Mouse (Mus musculus) right cerebral cortex, postnatal 25 days (tissue): ENCODE results near the gene Lhx3.

Experiments
- DNase-seq: peaks from one replicate; pipeline ENCODE4 v3.0.0; 2022

Gene Lhx3

GRCm38 (mm10) chr2:26208126-26208789 lies at the start of gene Lhx3:
TSS of gene Lhx3 (minus strand) at chr2:26208289.
- no peak for DNase-seq

DNA sequence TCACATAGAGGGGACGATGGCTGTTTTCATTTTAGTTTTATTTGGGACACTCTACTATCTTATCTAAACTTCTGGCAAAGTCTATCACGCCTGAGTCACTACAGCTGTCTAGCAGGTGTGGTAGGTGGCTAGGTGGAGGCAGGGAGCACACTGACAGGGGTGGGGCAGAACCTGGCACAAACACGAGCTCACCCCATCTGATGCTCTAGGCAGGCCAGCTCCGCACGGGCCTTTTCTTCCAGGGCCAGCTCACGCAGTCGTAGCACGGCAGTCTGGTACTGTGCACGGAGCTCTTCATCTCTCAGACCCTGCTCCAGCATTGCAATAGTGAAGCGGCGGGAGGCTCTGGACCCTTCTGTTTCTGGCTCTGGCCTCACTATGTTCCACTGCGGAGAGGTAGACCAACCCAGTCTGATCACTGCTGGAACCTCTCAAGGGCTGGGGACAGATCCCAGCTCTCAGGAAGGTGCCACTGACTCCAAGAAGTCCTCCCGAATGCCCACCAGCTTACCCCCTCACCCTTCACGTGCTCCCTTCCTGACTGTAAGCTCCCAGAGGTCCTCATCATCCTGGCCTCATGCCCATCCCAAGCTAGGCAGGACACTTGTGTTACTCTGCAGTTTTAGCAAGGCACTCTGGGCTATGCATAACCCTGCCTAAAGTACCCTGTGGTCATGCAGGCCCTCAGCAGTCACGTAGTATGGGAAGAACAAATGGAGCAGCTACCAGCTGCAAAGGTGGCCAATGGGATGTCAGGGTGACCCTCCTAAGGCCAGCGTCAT lies 49.4 kb upstream of the Lhx3 start:
- no peak for DNase-seq

GRCm38 (mm10) chr2:26254816-26255215 lies 46.7 kb upstream of the Lhx3 start:
- no peak for DNase-seq

DNA sequence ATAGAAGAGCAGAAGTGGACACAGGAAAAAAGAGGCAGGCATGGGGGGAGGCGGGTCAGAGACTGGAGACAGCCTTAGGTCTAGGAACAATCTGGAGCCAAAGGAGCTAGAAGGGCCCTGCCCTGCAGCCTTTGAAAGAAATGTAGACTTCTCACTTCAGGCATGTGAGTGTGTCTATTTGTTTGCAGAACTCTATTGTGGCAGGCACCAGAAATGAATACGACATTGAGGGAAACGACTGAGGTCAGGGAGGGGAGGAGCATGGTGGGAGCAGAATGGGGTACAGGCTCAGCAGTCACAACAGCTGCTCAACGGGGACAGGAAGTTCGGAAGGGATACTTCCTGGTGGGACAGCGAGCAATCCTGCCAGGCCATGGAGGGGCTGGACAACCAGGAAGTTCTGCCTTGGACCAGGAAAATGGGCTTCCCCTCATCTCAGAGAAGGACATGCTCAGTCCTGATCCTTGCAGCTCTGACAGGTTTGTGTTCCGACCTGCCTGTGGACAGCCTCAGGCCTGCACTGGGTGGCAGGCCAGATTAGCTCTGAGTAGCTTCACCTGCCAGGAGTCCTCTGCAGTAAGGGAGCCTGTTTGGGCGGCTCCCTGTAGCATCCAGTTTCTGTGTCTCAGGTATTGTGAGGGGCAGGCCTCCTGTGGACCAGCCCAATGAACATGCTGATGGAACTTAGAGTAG lies 44.6 kb upstream of the Lhx3 start:
- no peak for DNase-seq

DNA sequence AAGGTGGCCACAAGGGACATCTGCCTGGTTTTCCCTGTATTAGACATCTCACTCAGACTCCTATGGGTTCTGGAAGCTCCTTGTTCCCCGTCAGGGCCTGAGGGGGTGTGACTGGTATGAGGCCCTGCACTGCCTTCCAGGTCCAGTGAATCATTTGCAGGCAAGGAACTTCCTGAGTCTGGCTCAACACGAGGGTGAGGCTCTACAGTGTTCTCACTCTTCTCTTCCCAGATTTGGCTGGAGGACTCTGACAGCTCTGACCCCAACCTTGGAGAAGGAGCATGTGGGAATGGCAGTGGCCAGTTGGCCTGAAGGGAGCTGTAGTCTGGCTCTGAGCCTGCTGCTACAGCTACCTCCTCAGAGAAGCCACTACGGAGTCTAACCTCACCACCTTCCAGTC lies 39.4 kb upstream of the Lhx3 start:
- no peak for DNase-seq

DNA sequence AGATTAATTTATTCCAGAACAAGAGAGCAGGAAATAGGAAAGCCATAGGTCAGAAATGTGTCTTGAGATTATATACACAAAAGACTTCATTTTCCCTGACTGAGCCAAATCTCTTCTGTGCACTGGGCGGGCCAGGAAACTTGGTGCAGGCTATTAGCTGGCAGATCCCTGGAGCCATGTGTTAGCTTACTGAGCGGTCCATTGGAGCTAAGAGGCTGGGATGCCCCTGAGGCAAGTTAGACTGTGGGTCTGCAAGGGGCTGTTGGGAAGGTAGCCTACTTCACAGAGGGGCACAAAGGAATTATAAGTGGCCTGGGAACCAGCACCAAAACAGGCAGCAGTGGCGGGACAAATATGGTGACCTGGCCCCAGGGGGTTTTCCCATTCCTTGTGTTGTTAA lies 32.8 kb upstream of the Lhx3 start:
- no peak for DNase-seq

DNA sequence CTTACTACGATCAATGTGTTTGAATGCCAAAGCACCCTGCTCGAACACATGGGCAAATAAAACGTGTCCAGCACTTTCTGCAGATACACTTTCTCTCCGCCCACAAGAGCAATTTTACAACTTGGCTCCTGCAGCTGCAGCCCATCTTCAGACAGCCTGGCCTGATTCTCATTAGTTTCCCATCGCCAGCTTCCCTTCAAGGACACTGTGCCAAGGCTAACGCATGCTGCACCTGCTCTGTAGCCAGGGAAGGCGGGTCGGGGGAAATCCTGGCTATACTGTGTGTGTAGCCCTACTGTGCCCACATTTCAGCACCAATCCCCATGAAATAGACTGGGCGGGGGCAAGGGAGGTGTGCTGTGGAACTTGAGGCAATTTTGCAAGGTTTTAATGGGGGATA lies 32.2 kb upstream of the Lhx3 start:
- DNase-seq: no peak

DNA sequence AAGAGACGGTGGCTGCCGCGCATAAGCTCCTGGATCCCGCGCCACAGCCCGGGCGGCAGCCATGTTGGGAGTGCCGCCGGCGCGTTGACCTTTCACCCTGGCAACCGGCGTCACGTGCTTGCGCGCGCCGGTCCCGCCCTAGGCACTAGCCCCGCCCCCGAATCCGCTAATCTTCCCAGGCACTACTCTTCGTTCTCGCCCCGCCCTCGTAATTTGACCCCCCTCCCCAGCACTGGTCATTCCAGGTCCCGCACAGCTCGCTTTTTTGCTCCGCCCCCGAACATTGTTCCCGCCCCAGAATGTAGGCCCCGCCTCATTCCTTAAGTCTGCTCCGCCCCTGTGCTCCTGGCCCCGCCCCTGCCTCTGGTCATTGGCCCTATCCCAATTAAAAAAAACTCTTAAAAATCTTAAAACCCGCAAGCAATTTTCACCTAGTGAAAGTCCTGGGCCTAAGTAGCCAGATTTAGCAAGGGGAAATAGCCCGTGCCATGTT lies 29.2 kb upstream of the Lhx3 start, which contains the start of gene Qsox2:
TSS of gene Qsox2 (minus strand) at position 236 of the 493 bp plus-strand sequence.
- peak; percentile 85 for DNase-seq

- DNase-seq: no peak
These were observed 28.7 kb upstream of the Lhx3 start for GRCm38 (mm10) chr2:26236681-26237289.

- no peak for DNase-seq
These were observed 26.7 kb upstream of the Lhx3 start for GRCm38 (mm10) chr2:26234771-26235170.

DNA sequence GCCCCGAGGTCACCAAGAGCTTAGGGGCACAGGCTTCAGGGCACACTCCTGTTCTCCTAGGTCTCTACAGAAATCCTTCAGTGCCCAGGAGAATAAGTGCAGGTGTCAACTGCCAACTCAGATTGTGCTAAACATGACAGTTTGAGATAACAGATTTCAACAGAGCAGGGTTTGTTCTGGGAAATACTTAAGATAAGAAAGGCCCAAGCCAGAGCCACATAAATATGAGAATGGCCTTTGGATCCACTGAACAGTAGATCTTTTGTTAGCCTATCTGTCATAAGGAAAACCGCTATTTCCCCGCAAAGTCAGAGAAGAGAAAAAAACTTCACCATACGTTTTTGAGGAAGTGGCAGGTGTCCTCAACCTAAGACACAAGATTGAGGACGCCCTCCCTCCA lies 26.2 kb upstream of the Lhx3 start:
- no peak for DNase-seq

DNA sequence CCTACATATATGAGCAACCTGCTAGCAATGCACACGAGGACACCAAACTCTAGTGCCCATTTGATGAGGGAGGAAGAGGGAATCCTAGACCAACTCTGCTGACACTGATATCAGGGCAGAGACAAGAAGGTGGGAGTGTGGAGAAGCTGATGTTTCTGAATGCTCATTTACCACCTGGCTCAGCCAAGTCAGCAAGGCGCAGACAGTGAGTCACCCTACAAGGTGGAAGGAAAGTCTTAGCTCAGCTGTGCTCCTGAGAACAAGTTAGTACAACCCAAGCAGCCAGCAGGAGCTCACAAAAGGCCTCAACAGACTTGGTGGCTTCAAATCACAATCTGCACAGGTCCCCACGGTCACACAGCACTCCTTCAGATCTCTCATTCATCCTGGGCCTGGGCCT lies 23.3 kb upstream of the Lhx3 start:
- DNase-seq: no peak

DNA sequence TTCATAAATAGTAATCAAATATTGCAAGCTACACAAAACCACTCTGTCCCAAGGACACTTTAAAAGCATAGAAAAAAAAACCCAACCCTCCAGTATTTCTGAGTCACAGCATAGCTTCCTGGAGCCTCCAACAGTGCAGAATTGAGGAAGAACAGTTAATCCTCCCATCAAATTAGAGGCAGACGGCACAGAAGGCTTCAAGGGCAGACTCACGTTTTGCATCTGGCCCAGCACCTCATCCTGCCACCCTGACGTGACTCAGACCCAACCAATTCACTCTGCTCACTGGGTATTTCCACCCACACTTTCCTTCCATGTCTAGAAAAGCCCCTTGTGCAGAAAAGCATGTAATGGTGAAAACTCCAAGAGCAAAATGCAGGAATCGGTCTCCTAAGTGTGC lies 22.2 kb upstream of the Lhx3 start:
- DNase-seq: no peak

DNA sequence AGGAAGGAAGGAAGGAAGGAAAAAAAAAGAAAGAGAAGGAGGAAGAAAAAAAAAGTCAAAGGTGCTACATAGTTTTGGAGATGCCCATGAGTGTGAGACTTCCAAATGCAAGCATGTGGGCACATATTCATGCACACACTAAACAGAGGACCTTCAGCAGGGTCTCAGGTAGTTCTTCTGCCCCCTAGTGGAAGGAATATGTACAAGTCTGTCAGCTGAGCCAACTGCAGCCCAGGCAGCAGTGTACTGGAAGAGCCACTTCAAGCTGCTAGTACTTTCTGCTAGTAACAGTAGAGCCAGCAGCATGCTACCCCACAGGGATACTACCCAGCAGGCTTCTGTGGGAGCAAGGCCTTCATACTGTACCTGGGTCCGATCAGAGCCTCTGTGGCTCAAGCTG lies 19.7 kb upstream of the Lhx3 start:
- peak; percentile 32 for DNase-seq

DNA sequence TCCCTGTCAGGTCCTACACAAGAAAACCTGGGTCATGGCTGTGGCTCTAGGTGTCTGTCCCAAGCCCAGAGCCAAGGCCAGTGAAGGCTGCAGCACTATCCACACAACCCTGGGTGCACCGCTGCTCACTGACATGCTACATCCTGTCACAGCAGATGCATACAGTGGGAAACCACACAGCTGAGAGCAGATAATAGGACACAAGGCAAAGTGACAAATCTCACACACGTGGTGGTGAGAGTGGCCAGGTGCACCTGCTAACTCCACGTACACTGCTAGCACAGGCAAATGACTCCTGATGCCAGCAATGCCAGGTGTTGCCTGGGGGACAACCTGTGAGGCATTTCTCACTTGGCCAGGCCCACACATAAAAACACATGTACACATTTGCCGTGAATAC lies 17.2 kb upstream of the Lhx3 start:
- no peak for DNase-seq

DNA sequence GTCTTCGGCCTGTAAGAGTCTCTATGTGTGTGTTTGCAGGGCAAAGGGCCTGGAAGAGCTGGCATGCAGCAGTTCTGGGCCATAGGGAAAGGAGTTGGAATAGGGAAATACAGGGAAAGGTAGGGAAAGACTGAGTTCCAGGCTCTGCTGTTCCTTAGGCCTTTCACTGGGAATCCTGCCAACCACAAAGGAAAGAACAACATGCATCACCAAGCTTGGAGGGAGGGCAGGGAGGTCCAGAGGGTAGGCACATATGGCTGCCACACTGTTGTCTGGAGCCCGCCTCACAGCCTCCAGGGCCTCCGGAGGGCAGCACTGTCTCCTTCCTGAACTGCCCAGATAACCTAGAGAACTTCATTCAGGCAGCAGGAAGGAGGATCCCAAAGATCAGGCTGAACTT lies 15.9 kb upstream of the Lhx3 start:
- no peak for DNase-seq

GRCm38 (mm10) chr2:26214526-26214925 lies 6.4 kb upstream of the Lhx3 start:
- no peak for DNase-seq

DNA sequence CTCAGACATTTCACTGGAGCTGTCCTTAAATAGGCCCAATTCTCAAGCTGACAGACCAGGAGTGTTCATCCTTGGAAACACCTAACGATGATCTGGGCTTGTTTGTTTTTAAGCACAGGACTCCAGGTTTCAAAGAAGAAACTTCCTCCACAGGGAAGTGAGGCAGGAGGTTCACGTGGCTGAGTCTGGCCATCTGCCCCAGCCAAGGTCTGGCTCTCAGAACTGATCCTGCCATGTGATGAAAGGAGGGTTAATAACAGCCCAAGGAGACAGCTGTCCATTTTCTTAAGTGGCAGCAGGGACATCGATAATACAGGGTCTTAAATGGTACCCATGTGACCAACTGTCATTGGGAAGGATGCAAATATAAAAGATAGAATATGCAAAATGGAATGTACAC lies 1.5 kb upstream of the Lhx3 start:
- no peak for DNase-seq

GRCm38 (mm10) chr2:26207559-26207958 lies 530 bp downstream of the Lhx3 start:
- no peak for DNase-seq

GRCm38 (mm10) chr2:26205761-26206160 lies 2.3 kb downstream of the Lhx3 start:
- DNase-seq: no peak

- DNase-seq: no peak
These were observed 3.0 kb downstream of the Lhx3 start for GRCm38 (mm10) chr2:26205126-26205525.

DNA sequence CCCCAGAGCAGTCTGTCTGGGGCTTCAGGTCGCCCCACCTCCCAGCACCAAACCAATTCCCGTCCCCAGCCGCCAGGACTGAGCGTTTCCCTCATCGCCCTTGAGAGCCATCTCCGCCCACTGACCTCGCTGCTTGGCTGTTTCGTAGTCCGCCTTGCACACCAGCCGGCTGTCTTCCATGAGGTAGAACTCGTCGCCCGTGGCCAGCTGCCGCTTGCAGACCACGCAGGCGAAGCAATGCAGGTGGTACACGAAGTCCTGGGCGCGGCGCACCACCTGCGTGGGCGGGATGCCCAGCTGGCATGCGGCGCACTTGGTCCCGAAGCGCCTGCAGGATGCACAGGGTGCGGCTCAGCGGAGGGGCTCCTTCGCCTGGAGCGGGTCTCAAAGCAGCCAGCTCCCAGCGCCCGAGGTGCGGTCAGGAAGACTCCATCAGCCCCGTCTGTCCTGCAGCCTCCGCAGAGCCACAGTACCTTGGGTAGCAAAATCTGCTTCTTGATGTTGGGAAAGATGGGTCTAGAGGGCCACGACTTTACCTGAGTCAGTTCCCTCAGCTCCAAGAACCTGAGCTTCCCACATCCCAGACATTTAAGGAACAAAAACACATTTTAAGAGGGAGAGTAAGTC lies 5.1 kb downstream of the Lhx3 start:
- DNase-seq: peak; percentile 39
